Mouse (Mus musculus): ENCODE results near the gene Fgfr2.
A peak's percentile ranks its signal among the peaks of the same experiment; 100 is the strongest.
"Not testable (repeated sequence)": the region's sequence is repeated elsewhere in the genome, so short reads cannot be mapped to it uniquely, and the experiment has no call there.

Fgfr2 gene

GRCm38 (mm10) chr7:130518213-130519095, 2604.7 kb downstream of the Fgfr2 start:
- DNase-seq (ENCODE audit: low read depth), result no peak

- DNase-seq (ENCODE audit: low read depth), result no peak
These were observed 2612.9 kb downstream of the Fgfr2 start for GRCm38 (mm10) chr7:130510243-130510642.

- DNase-seq (ENCODE audit: low read depth), result no peak
These were observed 2620.1 kb downstream of the Fgfr2 start for GRCm38 (mm10) chr7:130503006-130503405.

- no peak for DNase-seq (ENCODE audit: low read depth)
These were observed 2621.7 kb downstream of the Fgfr2 start for GRCm38 (mm10) chr7:130501499-130501898.

GRCm38 (mm10) chr7:130493346-130493745, 2629.8 kb downstream of the Fgfr2 start:
- DNase-seq (ENCODE audit: low read depth), result no peak

- DNase-seq (ENCODE audit: low read depth), result no peak
These were observed 2631.1 kb downstream of the Fgfr2 start for GRCm38 (mm10) chr7:130492026-130492425.

GRCm38 (mm10) chr7:130479003-130479402, 2644.1 kb downstream of the Fgfr2 start:
- DNase-seq (ENCODE audit: low read depth), result not testable (repeated sequence)

- peak; percentile 42 for DNase-seq (ENCODE audit: low read depth)
These were observed 2647.2 kb downstream of the Fgfr2 start for GRCm38 (mm10) chr7:130475970-130476369.

- DNase-seq (ENCODE audit: low read depth), result no peak
These were observed 2649.3 kb downstream of the Fgfr2 start for GRCm38 (mm10) chr7:130473881-130474280.

- DNase-seq (ENCODE audit: low read depth), result no peak
These were observed 2650.5 kb downstream of the Fgfr2 start for GRCm38 (mm10) chr7:130472683-130473082.

- DNase-seq (ENCODE audit: low read depth), result no peak
These were observed 2652.1 kb downstream of the Fgfr2 start for GRCm38 (mm10) chr7:130471045-130471444.

- DNase-seq (ENCODE audit: low read depth), result peak; percentile 87
These were observed 2667.4 kb downstream of the Fgfr2 start for GRCm38 (mm10) chr7:130455587-130456246.

GRCm38 (mm10) chr7:130454226-130454625, 2668.9 kb downstream of the Fgfr2 start:
- no peak for DNase-seq (ENCODE audit: low read depth)

- no peak for DNase-seq (ENCODE audit: low read depth)
These were observed 2687.4 kb downstream of the Fgfr2 start for GRCm38 (mm10) chr7:130435776-130436175.

GRCm38 (mm10) chr7:130432141-130432540, 2691.0 kb downstream of the Fgfr2 start:
- DNase-seq (ENCODE audit: low read depth), result no peak

GRCm38 (mm10) chr7:130426586-130426985, 2696.6 kb downstream of the Fgfr2 start:
- DNase-seq (ENCODE audit: low read depth), result no peak

GRCm38 (mm10) chr7:130425991-130426390, 2697.2 kb downstream of the Fgfr2 start:
- no peak for DNase-seq (ENCODE audit: low read depth)

- no peak for DNase-seq (ENCODE audit: low read depth)
These were observed 2703.2 kb downstream of the Fgfr2 start for GRCm38 (mm10) chr7:130419961-130420360.

- DNase-seq (ENCODE audit: low read depth), result no peak
These were observed 2715.5 kb downstream of the Fgfr2 start for GRCm38 (mm10) chr7:130407622-130408021.

- DNase-seq (ENCODE audit: low read depth), result no peak
These were observed 2719.8 kb downstream of the Fgfr2 start for GRCm38 (mm10) chr7:130403346-130403745.

GRCm38 (mm10) chr7:130394697-130395096, 2728.5 kb downstream of the Fgfr2 start:
- no peak for DNase-seq (ENCODE audit: low read depth)

- DNase-seq (ENCODE audit: low read depth), result not testable (repeated sequence)
These were observed 2733.1 kb downstream of the Fgfr2 start for GRCm38 (mm10) chr7:130390060-130390459.

- no peak for DNase-seq (ENCODE audit: low read depth)
These were observed 2736.8 kb downstream of the Fgfr2 start for GRCm38 (mm10) chr7:130386308-130386707.

Data from fibroblast of lung, adult 2 months (primary cell).